Mouse (Mus musculus): ENCODE measurements around the gene Creb3l4. TPM values are rescaled to one million over a fixed set of nuclear protein-coding genes. Genes with fewer than 3 reads are reported as not detected.

Gene Creb3l4
- polyA plus RNA-seq (2012; rRNA removed; ENCODE audit: low replicate concordance) = 5.7 and 27.1 TPM in 2 replicates

DNA sequence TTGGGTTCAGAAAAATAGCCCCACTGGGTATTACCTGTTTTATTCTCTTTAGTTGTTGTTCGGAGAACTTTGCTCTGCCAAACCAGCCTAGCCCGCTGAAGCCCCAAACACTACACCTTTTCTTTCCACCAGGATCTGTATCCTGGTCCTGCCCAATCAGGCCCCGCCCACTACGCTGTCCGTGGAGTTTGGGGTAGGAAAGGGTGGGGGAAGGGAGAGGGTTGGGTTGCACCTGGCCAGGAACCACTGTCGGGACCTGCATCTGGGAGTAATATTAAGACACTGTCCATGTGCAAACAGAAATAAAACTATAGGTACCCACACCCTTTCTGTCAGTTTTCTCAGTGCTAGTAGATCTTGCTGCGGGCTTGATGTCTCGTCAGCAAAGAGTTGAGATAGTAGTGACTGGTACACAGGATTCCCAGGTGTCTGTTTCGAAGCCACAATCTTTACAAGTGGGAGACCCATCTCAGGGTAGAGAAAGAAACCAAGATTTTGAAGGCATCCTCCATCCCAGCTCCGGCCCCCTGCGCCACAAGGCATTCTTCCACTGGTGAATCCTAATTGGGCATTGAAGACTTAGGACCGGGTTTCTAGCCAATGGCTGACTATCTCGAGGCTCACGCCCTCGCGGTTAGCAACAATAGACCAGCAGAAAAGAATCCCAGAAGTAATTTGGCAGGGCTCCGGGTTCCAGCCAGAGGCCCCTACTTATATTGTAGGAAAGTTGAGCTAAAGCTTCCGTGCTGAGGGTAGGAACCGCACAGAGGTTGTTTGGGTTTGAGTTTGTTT lies at the start of gene Creb3l4:
Gene Creb3l4, minus strand, starts transcription at position 529 of the 792 bp plus-strand sequence.

DNA sequence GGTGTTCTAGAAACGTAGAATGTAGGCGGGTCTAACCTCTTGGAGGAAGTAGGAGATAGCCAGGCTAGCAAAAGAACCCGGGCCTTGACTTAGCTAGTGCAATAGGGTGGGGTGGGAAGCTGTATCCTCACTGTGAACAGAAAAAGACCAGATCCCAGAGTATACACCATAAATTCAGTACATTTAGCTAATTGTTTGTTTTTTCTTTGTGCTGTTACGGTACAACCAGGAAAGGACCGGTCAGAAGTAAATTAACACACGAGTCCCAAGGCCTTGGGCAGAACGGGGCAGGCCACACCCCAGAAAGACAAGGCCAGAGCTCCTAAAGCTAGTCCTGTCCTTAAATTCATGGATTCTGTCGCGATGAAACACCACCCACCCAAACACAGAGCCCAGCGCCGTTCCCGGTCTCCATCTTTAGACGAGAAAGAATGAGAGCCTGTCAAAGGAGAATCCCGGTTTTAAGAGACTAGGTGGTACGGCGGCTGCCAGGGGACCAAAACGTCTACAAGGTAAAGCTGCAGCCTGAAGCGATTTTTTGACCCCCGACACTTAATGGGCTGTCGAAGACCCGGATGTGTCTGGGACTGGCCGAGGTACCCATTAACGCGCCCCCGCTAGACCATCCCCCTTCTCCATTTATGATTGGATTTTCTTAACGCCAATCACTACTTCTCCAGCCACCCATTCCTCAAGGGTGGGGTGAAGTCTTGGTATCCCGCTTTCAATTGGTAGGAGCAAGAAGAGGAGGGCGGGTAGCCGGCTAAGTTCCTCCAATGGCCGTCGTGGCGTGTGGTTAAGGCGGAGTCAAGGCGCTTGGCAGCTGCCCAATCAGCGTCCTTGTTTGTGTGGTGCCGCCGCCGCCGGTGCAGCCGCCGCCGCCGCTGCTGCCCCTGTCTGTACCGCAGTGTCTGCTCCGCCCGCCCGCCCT lies 49.3 kb upstream of the Creb3l4 start, which contains the start of gene Gatad2b:
Gene Gatad2b, plus strand, starts transcription at position 834 of the 931 bp plus-strand sequence.

DNA sequence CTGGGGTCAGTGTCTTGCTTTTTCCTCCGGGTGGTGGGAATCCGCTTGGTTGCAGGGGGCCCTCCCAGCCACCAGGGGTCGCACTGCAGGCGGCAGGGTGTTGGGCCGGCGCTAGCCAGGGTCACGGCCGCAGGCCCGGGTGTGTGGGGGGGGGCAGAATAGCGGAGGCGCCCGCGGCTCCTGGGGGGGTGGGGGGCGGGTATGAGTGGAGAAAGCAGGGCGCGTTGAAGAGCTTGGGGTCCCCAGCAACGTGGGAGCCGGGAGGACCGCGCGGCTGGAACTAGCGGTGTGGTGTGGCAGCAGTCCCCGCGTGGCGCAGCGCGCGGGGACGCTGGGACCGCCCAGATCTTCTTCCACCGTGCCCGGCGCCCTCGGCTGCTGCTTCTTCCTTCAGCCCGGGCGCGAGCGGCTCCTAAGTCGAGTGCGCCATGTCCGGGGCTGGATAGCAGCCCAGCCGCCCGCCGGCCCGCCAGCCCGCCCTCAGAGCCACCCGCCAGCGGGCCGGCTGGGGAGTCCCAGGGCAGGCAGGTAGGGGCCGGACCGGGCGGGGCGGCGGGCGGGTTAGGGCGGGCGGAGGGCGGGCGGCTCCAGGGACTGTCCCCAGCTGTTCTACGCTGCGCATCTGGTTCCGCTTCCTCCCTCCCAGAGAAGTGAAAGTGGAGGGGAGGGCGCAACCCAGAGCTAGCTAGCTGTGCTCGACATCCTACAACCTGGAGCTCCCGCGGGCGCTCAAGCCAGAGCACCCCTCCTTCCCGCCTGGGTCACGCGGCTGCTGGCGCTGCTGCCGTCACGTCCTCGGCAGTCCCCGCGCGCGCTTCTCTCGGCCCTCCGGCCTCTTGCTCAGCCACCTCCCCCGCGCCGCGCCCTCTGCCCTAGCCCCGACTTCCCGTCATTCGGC lies 22.0 kb upstream of the Creb3l4 start, which contains the start of gene Dennd4b:
Gene Dennd4b, plus strand, starts transcription at position 152 of the 898 bp plus-strand sequence.

DNA sequence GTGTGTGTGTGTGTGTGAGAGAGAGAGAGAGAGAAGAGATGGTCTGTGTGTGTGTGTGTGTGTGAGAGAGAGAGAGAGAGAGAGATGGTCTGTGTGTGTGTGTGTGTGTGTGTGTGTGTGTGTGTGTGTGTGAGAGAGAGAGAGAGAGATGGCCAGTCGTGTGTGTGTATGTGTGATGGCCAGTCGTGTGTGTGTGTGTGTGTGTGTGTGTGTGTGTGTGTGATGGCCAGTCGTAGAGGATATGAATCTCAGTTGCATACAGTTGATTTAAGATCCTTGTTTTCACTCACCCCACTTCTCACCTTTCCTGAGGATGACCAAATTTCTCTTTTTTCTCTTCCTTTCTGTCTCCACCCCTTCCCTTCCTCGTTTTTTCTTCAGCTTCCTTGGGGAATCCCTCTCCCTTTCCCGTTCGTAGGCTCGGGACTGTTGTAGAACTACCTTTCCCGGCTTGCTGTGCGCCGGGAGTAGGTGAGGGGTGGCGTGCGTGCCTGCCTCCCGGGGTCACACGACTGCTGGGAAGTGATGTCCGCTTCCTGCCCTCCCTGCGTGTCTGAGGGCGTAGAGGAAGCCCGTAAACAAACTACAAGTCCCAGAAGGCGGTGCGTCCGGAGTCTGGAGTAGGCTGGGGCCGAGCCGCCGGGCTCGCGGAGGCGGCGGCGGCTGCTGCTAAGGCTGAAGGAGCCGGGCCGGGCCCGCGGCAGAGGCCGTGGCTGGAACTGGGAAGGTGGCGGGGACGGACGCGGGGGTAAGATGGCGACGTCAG lies 10.5 kb upstream of the Creb3l4 start, which contains the start of gene Crtc2:
Gene Crtc2, plus strand, starts transcription at position 511 of the 766 bp plus-strand sequence.

DNA sequence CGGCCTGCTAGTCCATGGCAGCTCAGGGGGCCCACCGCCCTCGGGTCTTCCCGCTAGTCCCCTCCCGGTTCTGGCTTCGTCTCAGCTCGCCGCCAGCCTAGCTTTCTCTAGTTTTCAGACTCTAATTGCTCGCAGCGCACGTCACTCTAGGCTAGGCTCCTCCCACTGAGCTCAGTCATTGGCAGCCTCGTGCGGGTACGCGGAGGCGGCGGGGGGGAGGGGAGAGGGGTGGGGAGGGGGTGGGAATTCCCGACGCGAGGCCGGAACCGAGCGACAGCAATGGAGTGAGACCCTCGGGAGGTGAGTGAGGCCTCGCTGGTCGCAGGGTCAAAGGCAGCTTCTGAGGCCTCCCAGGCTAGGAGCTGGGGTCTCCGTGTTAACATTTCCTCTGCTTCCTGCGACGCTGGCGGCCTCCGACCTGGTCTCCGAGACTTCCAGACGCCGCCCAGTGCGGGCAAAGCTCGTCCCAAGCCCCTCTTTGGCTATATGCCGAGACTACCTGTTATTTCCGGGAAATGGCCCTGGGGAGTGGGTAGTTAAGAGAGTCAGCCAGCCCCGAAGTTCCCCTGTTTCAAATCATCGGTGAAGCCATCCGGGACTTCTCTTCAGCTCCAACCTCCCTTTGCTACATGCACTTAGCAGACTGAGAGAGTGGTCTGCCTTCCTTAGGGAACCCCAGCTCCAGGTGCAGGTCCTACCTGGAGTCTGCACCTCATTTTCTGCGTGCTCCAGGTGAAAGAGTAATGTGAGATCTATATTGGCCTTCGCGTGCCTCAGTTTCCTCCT lies 4.8 kb upstream of the Creb3l4 start, which contains the start of gene Slc39a1:
Gene Slc39a1, plus strand, starts transcription at position 213 of the 786 bp plus-strand sequence.

DNA sequence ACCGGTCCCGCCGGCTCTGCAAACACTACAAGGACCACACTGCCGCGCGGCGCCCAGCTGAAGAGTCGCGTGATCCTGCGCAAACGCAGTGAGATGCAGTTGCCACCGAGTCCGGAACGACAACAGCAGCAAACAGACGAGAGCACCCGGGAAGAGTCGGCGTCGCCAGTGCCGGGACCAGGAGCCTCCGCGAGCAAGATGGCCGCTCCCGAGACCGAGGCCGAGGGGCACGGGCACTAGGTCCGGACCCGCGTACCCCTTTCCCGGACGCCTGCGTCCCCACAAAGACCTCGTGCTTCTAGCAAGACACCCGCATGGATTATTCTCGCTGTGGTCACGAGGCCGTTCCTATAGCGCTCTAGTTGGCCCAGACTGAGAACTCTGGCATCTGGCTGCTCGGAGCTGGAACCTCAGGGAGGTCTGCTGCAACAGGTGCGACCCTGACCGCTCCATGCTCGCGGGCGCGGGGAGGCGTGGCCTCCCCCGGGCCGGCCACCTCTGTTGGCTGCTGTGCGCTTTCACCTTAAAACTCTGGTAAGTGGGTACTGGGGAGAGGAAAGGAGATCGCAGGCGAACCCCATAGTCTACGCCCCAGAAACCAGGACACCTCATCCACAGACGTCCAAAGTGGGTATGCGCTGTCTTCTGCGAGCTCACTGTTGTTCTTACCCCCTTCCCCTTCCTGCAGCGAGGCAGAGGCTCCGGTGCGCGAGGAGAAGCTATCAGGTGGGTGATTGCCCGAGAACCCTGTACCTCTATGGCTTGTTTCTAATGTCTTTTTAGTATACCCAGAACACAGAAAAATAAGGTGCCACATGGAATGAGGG lies 11.6 kb downstream of the Creb3l4 start, which contains the start of gene Jtb:
Gene Jtb, plus strand, starts transcription at position 91 of the 827 bp plus-strand sequence.

DNA sequence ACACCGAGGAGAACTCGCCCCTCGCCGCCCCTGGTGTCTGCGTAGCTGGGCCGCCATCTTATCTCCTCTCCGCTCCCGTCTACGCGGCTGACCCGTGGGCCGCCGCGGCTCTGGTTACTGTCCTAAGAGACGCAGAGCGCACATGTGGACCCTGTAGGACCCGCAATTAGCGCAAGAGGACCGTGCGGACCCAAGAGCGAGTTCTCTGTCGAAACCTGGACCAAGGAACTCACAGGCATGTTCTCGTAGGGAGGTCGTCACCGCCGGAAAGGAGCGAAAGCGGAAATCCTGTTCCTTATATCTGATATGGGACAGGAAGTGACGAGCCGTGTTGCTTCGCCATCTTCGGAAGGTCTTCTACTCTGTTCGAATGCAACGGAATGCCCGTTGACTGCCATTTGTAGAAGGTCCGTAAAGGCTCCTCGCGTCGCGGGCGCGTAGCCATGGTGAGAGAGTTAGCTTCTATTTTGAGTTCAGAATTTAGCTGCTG lies 29.9 kb downstream of the Creb3l4 start, which contains the start of the genes Rps27 and Rab13:
Gene Rps27, minus strand, starts transcription at position 275 of the 490 bp plus-strand sequence.
Gene Rab13, plus strand, starts transcription at position 319 of the 490 bp plus-strand sequence.

Other genes with a start within 250 kb of the Creb3l4 start
- 17.1 and 29.1 TPM in 2 replicates for gene Hax1, start 244.7 kb downstream of the Creb3l4 start, polyA plus RNA-seq (2012; rRNA removed; ENCODE audit: low replicate concordance)
- 6.5 and 8.9 TPM in 2 replicates for gene 4933434E20Rik, start 191.9 kb downstream of the Creb3l4 start, polyA plus RNA-seq (2012; rRNA removed; ENCODE audit: low replicate concordance)
- 40.2 and 46.7 TPM in 2 replicates for gene Ubap2l, start 190.9 kb downstream of the Creb3l4 start, polyA plus RNA-seq (2012; rRNA removed; ENCODE audit: low replicate concordance)
- 66.1 and 71.1 TPM in 2 replicates for gene Tpm3, start 170.9 kb downstream of the Creb3l4 start, polyA plus RNA-seq (2012; rRNA removed; ENCODE audit: low replicate concordance)
- 0.04 and 0.07 TPM in 2 replicates for gene Nup210l, start 139.4 kb downstream of the Creb3l4 start, polyA plus RNA-seq (2012; rRNA removed; ENCODE audit: low replicate concordance)
- gene Rps27, start 29.9 kb downstream of the Creb3l4 start, polyA plus RNA-seq (2012; rRNA removed; ENCODE audit: low replicate concordance) = 256 and 423 TPM in 2 replicates
- 1.9 and 4.0 TPM in 2 replicates for gene Rab13, start 29.8 kb downstream of the Creb3l4 start, polyA plus RNA-seq (2012; rRNA removed; ENCODE audit: low replicate concordance)
- 115 and 123 TPM in 2 replicates for gene Jtb, start 11.9 kb downstream of the Creb3l4 start, polyA plus RNA-seq (2012; rRNA removed; ENCODE audit: low replicate concordance)
- 46.9 and 72.6 TPM in 2 replicates for gene Slc39a1, start 4.7 kb upstream of the Creb3l4 start, polyA plus RNA-seq (2012; rRNA removed; ENCODE audit: low replicate concordance)
- 36.0 and 45.7 TPM in 2 replicates for gene Crtc2, start 10.7 kb upstream of the Creb3l4 start, polyA plus RNA-seq (2012; rRNA removed; ENCODE audit: low replicate concordance)
- 7.0 and 7.6 TPM in 2 replicates for gene Dennd4b, start 21.7 kb upstream of the Creb3l4 start, polyA plus RNA-seq (2012; rRNA removed; ENCODE audit: low replicate concordance)
- 5.0 and 7.0 TPM in 2 replicates for gene Gatad2b, start 49.7 kb upstream of the Creb3l4 start, polyA plus RNA-seq (2012; rRNA removed; ENCODE audit: low replicate concordance)
- 6.6 and 6.7 TPM in 2 replicates for gene Slc27a3, start 146.4 kb upstream of the Creb3l4 start, polyA plus RNA-seq (2012; rRNA removed; ENCODE audit: low replicate concordance)
- 12.2 and 14.4 TPM in 2 replicates for gene Ints3, start 190.1 kb upstream of the Creb3l4 start, polyA plus RNA-seq (2012; rRNA removed; ENCODE audit: low replicate concordance)
- gene Npr1, start 222.4 kb upstream of the Creb3l4 start, polyA plus RNA-seq (2012; rRNA removed; ENCODE audit: low replicate concordance) = 4.3 and 4.9 TPM in 2 replicates
- gene Ilf2, start 232.6 kb upstream of the Creb3l4 start, polyA plus RNA-seq (2012; rRNA removed; ENCODE audit: low replicate concordance) = 4.3 and 4.6 TPM in 2 replicates
- gene Snapin, start 247.5 kb upstream of the Creb3l4 start, polyA plus RNA-seq (2012; rRNA removed; ENCODE audit: low replicate concordance) = 5.9 and 7.9 TPM in 2 replicates

Data from duodenum, adult 2 months (tissue).